Mouse (Mus musculus): ENCODE data around the gene Jagn1.

- TF ChIP-seq CTCF (IDR thresholded peaks at IDR 0.05; ENCODE audit: extremely low read depth, insufficient read depth, insufficient read length, insufficient replicate concordance), result peak; percentile 87
- peak; percentile 5 for TF ChIP-seq POLR2A (IDR thresholded peaks at IDR 0.05; ENCODE audit: low read depth, low read length)
Measured at GRCm38 (mm10) chr6:113494258-113494788, 52.0 kb downstream of the Jagn1 start.
